Mouse (Mus musculus) natural killer cell, adult 2 months (primary cell): ENCODE measurements around the gene Laptm5.
A peak's percentile ranks its signal among the peaks of the same experiment; 100 is the strongest.

Experiments
- DNase-seq, 2 experiments: peaks; one replicate each; pipeline ENCODE4 v3.0.0; 2022; ENCODE audit warnings: low spot score in 2 of 2

The Laptm5 gene

GRCm38 (mm10) chr4:130913077-130913476 is at the start of gene Laptm5:
Gene Laptm5 (plus strand): TSS chr4:130913125.
- peak; percentile 79 to 88 for DNase-seq

GRCm38 (mm10) chr4:130865460-130865859 is 47.5 kb upstream of the Laptm5 start:
- no peak for DNase-seq

- no peak for DNase-seq
Observed at GRCm38 (mm10) chr4:130865901-130866371, 47.0 kb upstream of the Laptm5 start.

GRCm38 (mm10) chr4:130867940-130868339 is 45.0 kb upstream of the Laptm5 start:
- no peak for DNase-seq

- DNase-seq: no peak
Observed at GRCm38 (mm10) chr4:130868803-130869202, 44.1 kb upstream of the Laptm5 start.

GRCm38 (mm10) chr4:130872414-130872813 is 40.5 kb upstream of the Laptm5 start:
- DNase-seq: no peak

GRCm38 (mm10) chr4:130873440-130873839 is 39.5 kb upstream of the Laptm5 start:
- no peak for DNase-seq

- no peak for DNase-seq
Observed at GRCm38 (mm10) chr4:130874601-130875000, 38.3 kb upstream of the Laptm5 start.

- no peak for DNase-seq
Observed at GRCm38 (mm10) chr4:130876016-130876726, 36.8 kb upstream of the Laptm5 start.

- peak; percentile 66 to 78 for DNase-seq
Observed at GRCm38 (mm10) chr4:130878273-130879047, 34.5 kb upstream of the Laptm5 start.

GRCm38 (mm10) chr4:130879048-130879384 is 33.9 kb upstream of the Laptm5 start:
- DNase-seq: no peak

GRCm38 (mm10) chr4:130881336-130881735 is 31.6 kb upstream of the Laptm5 start:
- no peak for DNase-seq

GRCm38 (mm10) chr4:130882762-130883161 is 30.2 kb upstream of the Laptm5 start:
- no peak for DNase-seq

- no peak for DNase-seq
Observed at GRCm38 (mm10) chr4:130883820-130884533, 28.9 kb upstream of the Laptm5 start.

GRCm38 (mm10) chr4:130887148-130887745 is 25.7 kb upstream of the Laptm5 start:
- no peak for DNase-seq

GRCm38 (mm10) chr4:130889777-130890510 is 23.0 kb upstream of the Laptm5 start:
- peak in 1 of 2 experiments; percentile 24 for DNase-seq

GRCm38 (mm10) chr4:130890511-130890840 is 22.4 kb upstream of the Laptm5 start:
- no peak for DNase-seq

GRCm38 (mm10) chr4:130892001-130892587 is 20.8 kb upstream of the Laptm5 start:
- peak; percentile 60 to 74 for DNase-seq

GRCm38 (mm10) chr4:130893688-130894087 is 19.2 kb upstream of the Laptm5 start:
- DNase-seq: no peak

GRCm38 (mm10) chr4:130895701-130896100 is 17.2 kb upstream of the Laptm5 start:
- no peak for DNase-seq

GRCm38 (mm10) chr4:130896372-130896771 is 16.6 kb upstream of the Laptm5 start:
- DNase-seq: peak; percentile 80 to 83
